Mouse (Mus musculus): ENCODE measurements around the gene Senp1. TPM values are rescaled to one million over a fixed set of nuclear protein-coding genes. Genes with fewer than 3 reads are reported as not detected.

Senp1 gene
- total RNA-seq (2021) = 19.8 and 20.8 TPM in 2 replicates
- long read RNA-seq, full-length matches to known transcripts = 5 of 14 reads
- long read RNA-seq, partial matches to known transcripts = 2 of 14 reads
- long read RNA-seq, other reads (novel, unspliced or antisense) = 7 of 14 reads

- peak; percentile 89 for DNase-seq
Measured at GRCm38 (mm10) chr15:98093121-98094011, at the start of gene Senp1. Gene Senp1 (minus strand): TSS chr15:98093744.

- DNase-seq = no peak
Measured at GRCm38 (mm10) chr15:98142515-98142914, 49.0 kb upstream of the Senp1 start.

DNA sequence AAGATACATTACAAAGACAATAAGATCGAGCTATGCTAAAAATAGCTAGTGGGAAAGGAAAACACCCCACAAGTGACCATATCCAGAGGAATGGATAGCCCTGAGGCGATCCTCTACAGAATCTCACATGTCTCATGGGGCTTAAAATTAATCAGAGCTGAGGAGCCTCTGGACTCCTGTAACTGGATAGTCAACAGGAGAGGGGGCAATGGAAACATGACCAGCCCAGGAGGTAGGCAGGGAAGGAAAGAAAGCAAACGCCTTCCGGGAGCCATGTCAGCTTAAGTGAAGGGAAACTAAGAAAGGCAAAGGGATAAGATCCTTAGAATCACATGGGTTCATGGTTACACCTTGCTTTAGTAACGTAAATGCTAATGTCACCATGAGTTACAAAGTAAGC lies 47.3 kb upstream of the Senp1 start:
- DNase-seq = no peak

- no peak for DNase-seq
Measured at GRCm38 (mm10) chr15:98139763-98140162, 46.2 kb upstream of the Senp1 start.

DNA sequence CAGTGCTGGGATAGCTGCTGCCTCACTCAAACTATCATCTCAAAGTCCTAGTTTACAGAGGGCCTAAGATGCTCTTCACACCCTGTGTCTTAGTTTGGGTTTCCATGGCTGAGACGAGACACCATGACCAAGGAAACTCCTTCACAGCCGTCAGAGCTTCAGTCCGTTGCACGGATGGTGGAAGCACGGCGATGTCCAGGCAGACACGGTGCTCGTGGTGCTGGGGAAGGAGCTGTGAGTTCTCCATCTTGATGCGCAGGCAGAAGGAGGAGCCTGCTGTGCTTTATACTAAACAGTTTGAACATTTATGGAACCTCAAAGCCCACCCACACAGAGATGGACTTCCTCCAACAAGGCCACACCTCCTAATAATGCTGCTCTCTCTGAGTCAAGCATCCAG lies 43.3 kb upstream of the Senp1 start:
- no peak for DNase-seq

GRCm38 (mm10) chr15:98135671-98136070 lies 42.1 kb upstream of the Senp1 start:
- DNase-seq = no peak

- DNase-seq = no peak
Measured at GRCm38 (mm10) chr15:98134666-98135065, 41.1 kb upstream of the Senp1 start.

- DNase-seq = no peak
Measured at GRCm38 (mm10) chr15:98134034-98134433, 40.5 kb upstream of the Senp1 start.

DNA sequence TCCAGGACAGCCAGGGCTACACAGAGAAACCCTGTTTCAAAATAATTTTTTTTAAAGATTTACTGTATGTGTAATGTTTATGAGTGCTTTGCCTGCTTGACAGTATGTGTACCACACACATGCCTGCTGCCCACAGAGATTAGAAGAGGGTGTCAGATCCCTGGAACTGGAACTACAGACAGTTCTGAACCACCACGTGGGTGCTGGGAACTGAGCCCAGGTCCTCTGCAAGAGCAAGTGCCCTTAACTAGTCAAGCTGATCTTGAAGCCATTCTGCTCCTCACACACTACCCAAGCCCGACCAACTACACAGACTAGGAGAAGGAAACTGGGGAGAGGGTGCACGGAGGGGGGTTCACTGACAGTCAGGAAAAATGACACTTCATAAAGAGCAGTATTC lies 39.9 kb upstream of the Senp1 start:
- DNase-seq = no peak

DNA sequence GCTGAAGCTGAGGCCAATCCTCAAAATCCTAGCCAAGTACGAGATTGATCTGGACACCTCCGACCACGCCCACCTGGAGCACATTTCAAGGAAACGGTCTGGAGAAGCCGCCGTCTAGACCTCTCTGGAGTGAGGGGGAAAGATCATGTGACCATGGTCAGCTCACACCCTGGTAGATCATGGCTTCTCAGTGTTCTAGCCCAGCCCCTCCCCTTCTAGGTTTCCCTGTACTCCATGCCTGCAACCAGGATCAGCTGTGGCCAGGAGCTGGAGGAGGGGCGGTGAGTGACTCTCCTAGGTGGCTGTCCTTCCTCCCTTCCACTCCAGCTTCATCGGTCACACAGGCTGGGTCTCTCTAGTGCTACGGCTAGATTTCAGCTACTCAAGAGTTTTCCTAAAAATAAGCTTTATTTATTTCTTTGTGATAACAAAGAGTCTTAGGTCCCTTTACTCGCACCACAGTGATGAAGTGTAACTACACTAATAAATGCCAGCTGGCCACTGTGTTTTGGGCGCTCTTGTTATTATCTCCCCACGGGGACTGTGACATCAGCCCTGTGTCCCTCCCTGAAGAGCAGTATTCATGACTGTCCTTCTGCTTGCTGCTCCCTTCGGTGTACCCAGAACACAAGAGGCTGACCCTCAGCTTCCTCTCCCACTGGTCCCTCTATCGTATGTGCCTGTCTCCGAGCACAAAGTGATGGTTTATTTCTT lies 38.6 kb upstream of the Senp1 start:
- DNase-seq = no peak

GRCm38 (mm10) chr15:98131451-98131850 lies 37.9 kb upstream of the Senp1 start:
- no peak for DNase-seq

DNA sequence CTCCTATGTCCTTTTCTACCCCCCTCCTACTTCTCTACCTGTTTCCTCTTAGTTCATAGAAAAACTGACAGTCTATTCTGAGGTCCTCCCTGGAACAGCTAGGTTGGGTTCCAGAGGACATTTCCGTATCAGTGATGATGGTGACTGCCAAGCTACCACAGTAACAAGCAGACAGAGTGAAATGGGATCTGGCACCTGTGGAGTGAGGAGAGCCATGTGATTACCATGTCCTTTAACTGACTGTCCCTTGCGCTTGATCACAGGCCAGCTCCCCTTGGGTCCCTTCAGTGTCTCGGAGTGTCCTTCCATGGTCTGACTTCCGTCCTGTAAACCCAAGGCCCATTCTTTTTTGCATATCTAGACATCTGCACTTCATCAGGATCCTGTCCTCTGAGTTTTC lies 37.5 kb upstream of the Senp1 start:
- no peak for DNase-seq

GRCm38 (mm10) chr15:98120831-98121230 lies 27.3 kb upstream of the Senp1 start:
- no peak for DNase-seq

DNA sequence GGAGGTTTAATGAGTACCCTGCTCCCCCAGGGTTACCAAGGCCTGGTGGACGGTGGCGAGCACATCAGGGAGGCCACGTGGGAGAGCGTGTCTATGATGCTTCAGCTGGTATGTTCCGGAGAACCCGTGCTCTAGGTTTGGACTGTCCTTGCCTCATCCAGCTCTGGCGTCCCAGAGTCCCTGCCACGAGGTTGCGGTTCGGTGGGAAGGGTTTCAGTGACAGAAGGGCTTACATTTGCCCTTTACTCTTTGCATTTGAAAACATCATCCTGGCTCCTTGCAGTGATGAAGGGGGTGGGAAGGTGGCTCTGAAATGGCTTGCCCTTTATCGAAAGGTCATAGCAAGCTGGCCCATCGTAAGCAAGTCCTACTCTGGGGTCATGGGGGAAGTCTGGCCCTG lies 25.8 kb upstream of the Senp1 start:
- no peak for DNase-seq

DNA sequence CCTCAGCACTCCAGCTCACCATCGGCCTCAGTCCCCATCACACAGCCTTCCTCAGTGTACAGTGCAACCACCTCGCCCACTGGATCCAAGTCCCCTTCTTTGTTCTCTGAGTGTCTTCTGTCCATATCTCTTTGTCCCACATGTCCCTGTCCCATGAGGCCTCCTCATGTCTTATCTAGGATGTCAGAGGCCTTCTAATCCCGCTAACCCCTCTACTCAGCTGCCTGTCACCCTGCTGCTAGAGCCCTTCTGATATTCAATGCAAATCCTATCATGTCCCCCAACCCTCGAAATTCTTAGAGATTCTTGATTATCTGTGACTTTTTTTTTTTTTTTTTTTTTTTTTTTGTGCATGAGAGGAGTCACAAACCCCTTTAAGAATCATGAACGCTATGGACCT lies 22.7 kb upstream of the Senp1 start:
- no peak for DNase-seq

DNA sequence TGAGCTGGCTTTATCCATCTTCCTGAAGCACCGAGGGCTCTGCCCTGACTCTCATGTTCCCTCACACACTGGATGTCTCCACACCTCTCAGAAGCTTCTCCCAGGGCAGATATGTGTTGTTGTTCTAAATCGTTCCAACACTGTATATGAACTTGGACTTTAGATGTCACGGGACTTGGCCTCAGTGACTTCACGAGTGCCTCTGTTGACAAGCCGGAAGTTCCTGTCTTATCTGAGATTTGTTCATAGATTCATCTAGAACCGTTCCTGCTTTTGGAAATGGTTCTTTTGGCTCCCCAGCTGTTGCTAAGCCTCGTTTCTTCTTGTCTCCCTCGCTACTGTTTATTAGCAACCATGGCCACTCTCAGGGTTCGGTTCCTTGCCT lies 22.2 kb upstream of the Senp1 start:
- no peak for DNase-seq

- no peak for DNase-seq
Measured at GRCm38 (mm10) chr15:98114852-98115778, 21.6 kb upstream of the Senp1 start.

DNA sequence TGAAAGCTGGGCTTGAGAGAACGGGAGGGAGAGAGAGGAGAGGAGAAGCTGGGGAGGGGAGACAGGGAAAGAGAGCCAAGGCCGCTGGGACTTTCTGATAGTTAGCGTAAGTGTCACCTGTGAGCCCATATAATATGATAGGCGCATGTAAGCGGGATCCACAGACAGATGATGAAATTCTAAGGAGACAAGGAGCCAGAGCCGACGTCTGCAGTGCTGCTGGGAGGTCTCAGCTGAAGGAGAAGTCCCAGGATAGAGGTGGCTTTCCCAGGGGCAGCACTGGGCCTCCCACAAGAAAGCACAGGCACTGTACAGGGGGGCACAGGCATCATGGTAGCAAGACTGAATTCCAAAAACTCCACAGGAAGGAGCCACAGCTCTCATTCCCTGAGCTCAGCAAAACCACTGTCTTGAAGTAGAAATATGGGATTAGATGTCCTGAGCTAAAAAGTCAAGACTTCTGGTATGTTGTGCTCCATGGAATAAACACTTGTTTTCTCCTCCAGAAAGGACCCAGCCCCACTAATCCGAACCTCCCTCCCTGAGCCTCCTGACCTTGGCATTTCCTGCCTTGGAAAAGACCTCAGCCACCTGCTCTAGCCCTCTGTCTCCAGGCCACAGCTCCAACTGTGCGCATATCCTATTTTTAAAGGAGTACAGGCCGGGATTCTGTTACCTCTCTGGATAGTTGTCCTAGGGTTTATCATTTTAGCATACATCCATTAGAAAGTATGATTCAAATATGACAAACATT lies 20.7 kb upstream of the Senp1 start:
- DNase-seq = no peak

- DNase-seq = no peak
Measured at GRCm38 (mm10) chr15:98111791-98112190, 18.2 kb upstream of the Senp1 start.

DNA sequence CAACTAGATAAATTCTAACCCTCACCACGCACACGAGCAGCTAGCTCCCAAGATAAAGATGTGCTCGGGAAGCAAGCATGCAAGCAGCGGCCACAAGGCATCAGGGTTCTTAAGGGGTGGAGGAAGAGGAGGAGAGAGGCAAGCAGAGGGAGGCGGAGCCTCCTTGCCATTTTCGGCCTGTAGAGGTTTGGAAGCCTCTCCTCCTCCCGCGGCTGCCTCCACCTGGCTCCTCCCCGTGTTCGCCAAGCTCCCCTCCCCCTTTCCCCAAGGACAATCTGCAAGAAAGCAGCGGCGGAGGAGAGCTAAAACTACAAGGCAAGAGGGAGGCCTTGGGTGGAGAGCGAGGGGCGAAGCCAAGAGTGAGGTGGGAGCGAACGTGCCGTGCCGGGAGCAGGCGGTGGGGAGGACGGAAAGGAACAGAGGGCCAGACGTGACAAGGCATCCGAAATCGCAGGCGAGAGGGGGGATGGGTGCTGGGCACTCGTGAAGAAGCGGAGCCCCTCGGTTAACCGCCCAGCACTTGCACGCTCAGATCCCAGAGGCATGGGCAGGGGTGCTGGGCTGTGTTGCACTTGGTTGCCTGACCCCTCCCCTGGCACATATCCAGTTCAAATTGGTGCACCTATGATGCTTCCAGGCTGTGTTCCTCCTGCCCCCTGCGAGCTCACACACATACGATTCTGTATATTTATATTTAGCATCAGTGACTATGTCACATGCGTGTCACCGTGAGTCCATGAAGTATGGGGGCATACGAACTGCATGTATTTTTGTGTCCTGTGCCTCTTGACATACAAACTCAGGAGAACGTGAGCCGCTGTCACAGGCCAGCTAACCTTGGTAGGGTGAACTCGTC lies 15.0 kb upstream of the Senp1 start:
- DNase-seq = peak; percentile 83
